Mouse (Mus musculus): ENCODE measurements around the gene Rnf43.

Rnf43 gene

DNA sequence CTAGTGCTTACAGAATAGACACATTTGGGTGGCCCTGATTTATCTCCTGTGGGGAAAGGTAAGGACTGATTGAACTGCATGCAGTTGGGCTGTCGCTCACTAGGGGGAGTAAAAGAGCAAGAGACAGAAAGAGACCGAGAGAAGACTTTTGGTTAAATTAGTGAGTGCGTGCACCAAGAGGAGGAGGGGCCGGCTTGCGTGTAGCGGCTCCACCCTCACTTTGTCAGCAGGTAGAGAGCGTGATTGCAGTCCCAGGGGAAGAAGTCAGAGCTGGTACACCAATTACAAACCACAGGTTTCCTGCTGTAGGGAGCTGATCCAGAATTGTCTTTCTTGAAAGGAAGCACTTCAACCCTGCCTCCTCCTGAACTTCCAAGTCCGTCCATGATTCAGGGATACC, at the start of gene Rnf43:
Rnf43 (plus strand) TSS at position 316 of the 400 bp plus-strand sequence.
- DNase-seq (ENCODE audit: low spot score in 2 of 2): peak; percentile 82 to 87

DNA sequence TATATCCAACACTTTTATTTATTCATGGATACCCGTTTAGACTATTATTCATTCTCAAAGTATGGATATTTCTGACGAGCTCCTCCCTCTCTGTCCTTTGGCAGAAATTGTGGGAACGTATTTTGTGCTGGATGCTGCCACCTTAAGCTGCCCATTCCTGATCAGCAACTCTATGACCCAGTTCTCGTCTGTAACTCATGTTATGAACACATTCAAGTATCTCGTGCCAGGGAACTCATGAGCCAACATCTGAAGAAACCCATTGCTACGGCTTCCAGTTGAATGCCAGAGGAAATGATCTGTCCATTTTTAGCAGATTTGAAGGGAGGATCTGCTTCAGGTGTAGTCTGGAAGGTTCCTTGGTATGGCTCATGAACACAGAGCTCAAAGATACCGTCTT, 48.5 kb upstream of the Rnf43 start:
- DNase-seq (ENCODE audit: low spot score in 2 of 2): no peak

DNA sequence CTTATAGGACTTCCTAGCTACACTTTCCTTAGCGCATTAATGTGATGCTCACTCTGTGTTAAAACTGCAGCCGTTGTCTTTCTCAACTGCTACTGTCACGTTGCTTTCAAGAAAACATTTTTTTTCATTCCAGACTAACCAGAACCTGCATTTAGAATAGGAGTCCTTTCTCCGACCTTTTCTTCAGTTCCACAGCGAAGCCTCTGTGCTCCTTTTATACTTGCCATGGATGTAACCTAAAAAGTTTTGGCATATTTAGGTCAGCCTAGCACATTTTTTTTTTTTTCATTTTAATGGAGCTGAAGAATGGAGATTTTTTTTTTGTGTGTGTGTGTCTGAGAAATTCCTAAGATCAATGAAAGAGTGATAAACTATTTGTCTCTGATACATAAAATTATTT, 47.0 kb upstream of the Rnf43 start:
- DNase-seq (ENCODE audit: low spot score in 2 of 2): no peak

DNA sequence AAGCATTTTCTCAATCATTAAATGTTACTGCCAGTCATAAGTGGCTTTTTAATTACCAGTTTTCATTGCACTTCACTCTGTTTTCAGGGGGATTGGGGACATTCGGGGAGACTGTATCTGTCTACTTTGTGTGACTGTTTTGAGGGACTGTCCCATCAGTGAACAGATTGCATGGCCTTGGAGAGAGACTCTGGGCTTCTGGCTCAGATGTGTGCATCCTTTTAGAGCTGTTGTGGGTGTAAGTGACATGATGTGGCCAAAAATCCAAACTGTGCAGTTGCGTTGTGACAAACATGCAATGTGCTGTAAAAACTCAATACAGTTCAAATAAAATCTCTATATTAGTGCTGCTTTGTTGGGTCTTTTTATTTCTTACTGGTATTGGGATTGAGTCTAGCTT, 46.6 kb upstream of the Rnf43 start:
- no peak for DNase-seq (ENCODE audit: low spot score in 2 of 2)

DNA sequence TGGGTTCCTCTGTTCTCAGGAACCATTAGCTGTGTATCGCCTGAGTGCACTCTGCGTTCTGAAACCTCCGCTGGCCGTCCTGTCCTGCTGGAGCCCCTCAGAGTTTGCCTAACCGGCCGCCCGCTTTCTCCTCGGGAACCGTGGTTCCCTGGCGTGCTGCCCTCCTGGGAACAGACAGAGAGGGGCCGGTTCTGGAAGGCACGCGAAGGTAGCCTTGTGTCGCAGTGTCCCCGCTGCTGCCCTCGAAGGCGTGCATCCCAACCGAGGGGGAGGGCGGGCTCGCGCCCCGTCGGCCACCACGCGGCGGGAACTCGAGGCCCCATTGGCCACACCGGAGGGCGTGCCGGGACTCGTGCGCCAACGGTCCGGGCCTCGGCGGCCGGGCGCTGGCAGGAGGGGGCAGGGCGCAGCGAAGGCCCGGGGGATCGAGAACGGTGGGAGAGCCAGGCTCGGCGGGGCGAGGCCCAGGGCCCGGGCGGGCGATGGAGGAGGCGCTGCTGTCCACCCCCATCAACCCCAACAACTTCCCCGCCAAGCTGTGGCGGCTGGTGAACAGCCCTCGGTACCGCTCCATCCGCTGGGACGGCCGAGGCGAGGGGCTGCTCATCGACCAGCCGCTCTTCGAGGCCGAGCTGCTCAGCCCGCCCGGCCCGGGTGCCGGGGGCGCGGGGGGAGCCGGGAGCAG, 45.6 kb upstream of the Rnf43 start, which contains the start of gene Hsf5:
Hsf5 (plus strand) TSS at position 375 of the 685 bp plus-strand sequence.
- no peak for DNase-seq (ENCODE audit: low spot score in 2 of 2)

- DNase-seq (ENCODE audit: low spot score in 2 of 2): no peak
These were observed 44.9 kb upstream of the Rnf43 start for GRCm38 (mm10) chr11:87617606-87618005.

GRCm38 (mm10) chr11:87623160-87623559, 39.4 kb upstream of the Rnf43 start:
- no peak for DNase-seq (ENCODE audit: low spot score in 2 of 2)

DNA sequence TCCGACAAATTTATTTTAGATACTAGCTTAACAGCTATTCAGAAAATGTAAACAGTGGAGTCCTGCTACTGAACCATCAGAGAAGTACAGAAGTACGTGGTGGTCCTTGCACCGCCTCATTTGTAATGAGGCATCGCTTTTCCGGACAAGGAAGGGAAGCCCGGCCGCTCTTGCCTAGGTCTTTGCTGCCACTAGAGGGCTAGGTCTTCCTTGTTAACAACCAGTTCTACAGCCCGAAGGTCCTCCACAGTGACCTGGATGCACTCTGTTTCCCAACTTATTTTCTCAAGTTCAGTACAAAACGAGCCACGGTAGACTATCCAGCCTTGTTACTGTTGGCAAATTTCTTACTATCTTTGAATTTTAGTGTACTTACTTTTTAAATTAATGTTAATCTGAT, 32.7 kb upstream of the Rnf43 start:
- peak in 1 of 2 experiments; percentile 40 for DNase-seq (ENCODE audit: low spot score in 2 of 2)

DNA sequence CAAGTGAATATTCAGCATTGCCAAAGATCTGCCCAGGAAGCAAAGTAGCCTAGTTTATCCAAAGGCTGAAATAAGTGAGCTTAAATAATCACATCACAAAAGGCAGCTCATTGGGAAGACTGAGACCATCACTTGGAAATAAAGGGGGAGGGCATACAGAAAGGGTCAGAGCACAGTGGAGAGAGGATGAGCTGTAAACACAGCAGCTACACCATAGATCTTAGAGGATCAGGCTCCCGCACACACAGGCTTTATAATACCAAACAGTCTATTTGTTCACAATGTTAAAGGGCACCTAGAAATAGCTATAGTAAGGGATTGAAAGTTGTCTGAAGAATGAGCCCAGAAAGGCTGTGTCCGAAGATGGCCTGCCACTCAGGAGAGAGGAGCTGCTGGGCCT, 23.7 kb upstream of the Rnf43 start:
- no peak for DNase-seq (ENCODE audit: low spot score in 2 of 2)

GRCm38 (mm10) chr11:87639206-87639605, 23.3 kb upstream of the Rnf43 start:
- DNase-seq (ENCODE audit: low spot score in 2 of 2): peak; percentile 37 to 40

GRCm38 (mm10) chr11:87642865-87643264, 19.7 kb upstream of the Rnf43 start:
- DNase-seq (ENCODE audit: low spot score in 2 of 2): no peak

GRCm38 (mm10) chr11:87654693-87655092, 7.8 kb upstream of the Rnf43 start:
- DNase-seq (ENCODE audit: low spot score in 2 of 2): no peak

GRCm38 (mm10) chr11:87659216-87659615, 3.3 kb upstream of the Rnf43 start:
- DNase-seq (ENCODE audit: low spot score in 2 of 2): no peak

GRCm38 (mm10) chr11:87662822-87663221, 300 bp downstream of the Rnf43 start:
- no peak for DNase-seq (ENCODE audit: low spot score in 2 of 2)

- DNase-seq (ENCODE audit: low spot score in 2 of 2): no peak
These were observed 1.4 kb downstream of the Rnf43 start for GRCm38 (mm10) chr11:87663948-87664347.

DNA sequence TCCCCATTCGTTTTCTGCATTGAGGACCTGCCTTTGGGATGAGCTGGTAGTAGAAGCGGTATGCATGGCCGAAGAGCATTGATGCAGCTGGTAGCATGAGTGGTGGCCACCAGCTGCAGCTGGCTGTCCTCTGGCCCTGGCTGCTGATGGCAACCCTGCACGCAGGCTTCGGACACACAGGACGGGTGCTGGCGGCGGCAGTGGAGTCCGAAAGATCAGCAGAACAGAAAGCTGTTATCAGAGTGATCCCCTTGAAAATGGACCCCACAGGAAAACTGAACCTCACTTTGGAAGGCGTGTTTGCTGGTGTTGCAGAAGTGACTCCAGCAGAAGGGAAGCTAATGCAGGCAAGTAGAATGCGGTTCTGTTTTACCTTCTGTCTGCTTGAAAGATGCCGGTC, 2.0 kb downstream of the Rnf43 start:
- no peak for DNase-seq (ENCODE audit: low spot score in 2 of 2)

- no peak for DNase-seq (ENCODE audit: low spot score in 2 of 2)
These were observed 2.7 kb downstream of the Rnf43 start for GRCm38 (mm10) chr11:87665224-87665623.

DNA sequence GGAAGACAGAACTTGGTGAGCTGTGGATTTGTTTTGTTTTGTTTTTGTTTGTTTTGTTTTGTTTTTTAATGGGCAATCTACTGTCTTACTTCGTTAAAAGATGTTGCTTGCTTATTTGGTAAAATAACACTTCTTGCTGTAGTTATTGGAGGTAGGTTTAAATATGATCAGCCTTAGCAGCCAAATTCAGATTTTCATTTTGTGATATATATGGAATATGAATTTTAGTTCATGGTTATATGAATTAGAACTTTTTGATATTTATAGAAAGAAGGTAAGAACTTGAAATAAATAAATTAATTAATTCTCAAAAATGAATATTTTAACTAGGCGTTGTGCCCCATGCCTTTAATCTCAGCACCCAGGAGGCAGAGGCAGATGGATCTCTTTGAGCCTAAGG, 3.1 kb downstream of the Rnf43 start:
- DNase-seq (ENCODE audit: low spot score in 2 of 2): no peak

GRCm38 (mm10) chr11:87666256-87667035, 3.9 kb downstream of the Rnf43 start:
- DNase-seq (ENCODE audit: low spot score in 2 of 2): no peak

DNA sequence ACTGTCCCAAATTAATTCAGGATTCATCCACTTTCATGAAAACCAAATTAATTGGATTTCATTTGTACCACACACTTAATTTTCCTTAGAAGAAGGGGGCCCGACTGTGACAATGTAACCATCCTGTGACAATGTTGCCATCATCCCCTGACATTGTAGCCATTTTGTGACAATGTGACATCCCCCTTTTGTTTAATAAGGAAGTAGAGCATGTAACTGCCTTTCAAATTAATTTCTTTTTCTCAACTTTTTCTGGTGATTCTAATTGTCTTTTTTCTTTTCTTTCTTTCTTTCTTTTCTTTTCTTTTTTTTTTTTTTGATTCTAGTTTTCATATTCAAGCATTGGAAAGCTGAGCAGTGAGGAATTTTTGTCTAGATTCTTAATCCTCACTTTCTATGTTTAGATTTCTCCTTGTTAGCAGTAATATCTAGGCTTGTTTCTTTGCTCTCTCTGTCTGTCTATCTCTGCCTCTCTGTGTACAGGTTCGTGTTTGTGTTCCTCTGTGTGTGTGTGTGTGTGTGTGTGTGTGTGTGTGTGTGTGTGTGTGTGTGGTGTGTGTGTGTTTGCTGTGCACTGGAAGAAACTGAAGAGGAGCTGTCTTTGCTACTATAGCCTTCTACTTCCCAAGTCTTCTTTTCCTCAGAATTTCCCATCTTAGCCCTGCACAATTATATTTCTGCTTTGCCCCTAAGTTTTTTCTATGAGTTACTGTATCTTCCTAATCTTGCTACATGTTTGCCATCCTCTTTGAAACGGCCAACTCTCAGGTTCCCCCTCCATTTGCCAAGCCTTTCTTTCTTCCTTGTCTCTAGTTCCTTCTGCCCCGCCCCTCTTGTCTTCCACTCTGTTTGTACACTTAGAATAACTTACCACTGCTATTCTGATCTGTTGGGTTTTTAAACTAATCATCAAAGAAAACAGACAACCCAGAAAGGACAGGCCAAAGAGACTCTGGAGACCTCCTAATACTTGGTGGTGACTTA, 4.9 kb downstream of the Rnf43 start:
- DNase-seq (ENCODE audit: low spot score in 2 of 2): no peak

DNA sequence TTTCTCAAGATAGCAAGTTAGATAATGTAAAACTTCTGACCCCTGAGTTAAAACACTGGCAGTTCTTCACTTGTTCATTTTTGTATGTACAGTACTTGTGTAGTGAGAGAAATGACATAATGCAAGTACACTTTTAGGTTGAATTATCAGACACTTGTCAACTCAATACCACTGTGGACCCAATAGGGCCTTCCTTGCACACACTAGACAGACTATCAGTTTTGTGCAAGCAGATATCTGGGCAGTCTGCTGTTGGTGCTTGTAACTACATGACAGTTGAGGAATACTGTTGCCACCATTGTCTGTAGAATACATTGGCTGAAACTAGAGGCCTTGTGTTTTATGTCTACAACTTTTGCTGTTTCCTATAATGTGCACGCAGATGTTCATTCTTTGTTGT, 10.8 kb downstream of the Rnf43 start:
- DNase-seq (ENCODE audit: low spot score in 2 of 2): no peak

DNA sequence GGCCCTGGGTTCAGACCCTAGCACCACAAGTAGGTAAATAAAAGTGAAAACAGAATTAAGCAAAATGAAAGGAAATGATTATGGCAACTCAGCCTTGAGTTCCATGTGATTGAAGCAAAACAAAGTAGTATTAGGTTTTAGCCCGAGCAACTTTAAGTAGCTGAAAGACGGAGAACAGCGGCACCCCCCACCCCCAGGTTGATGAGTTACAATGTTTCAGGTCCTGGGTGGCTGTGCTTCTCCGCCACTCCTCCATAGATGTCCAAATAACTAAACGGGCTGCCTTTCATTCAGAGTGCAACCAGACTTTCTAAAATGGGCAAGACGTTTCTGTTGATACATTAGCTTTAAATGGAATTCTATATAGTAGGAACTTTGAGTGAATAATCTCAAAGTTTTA, 13.1 kb downstream of the Rnf43 start:
- DNase-seq (ENCODE audit: low spot score in 2 of 2): no peak

Data from right cerebral cortex, postnatal 10 days (tissue).